Mouse (Mus musculus) neural tube, embryonic 14.5 days (tissue): ENCODE results near the gene Fahd2a. TPM values are rescaled to one million over a fixed set of nuclear protein-coding genes. Genes with fewer than 3 reads are reported as not detected.

Experiments used
- polyA plus RNA-seq: library from polyadenylated mRNA; unstranded; fragments of >200 nt; fragmentation: Nextera tagmentation; extraction: Ambion mirVana; gene quantifications from 2 replicates; pipeline ENCODE4 v1.2.1, GENCODE M21; 2014

Fahd2a gene
- polyA plus RNA-seq, 1 experiment from 2014 or later: 40.6 TPM

Other genes starting within 250 kb of the Fahd2a start
- 1.1 and 1.5 TPM in 2 replicates for gene 1810024B03Rik, start 236.3 kb downstream of the Fahd2a start, polyA plus RNA-seq
- 64.3 and 73.7 TPM in 2 replicates for gene Snrnp200, start 236.2 kb downstream of the Fahd2a start, polyA plus RNA-seq
- 59.0 and 59.9 TPM in 2 replicates for gene Ciao1, start 196.7 kb downstream of the Fahd2a start, polyA plus RNA-seq
- 35.1 and 48.8 TPM in 2 replicates for gene Tmem127, start 196.7 kb downstream of the Fahd2a start, polyA plus RNA-seq
- 103 and 110 TPM in 2 replicates for gene Stard7, start 174.3 kb downstream of the Fahd2a start, polyA plus RNA-seq
- gene Dusp2, start 108.4 kb downstream of the Fahd2a start, polyA plus RNA-seq: 12.4 and 14.9 TPM in 2 replicates
- gene Astl, start 105.9 kb downstream of the Fahd2a start, polyA plus RNA-seq: not detected in 2 replicates
- gene Adra2b, start 81.4 kb downstream of the Fahd2a start, polyA plus RNA-seq: 0.35 and 0.81 TPM in 2 replicates
- 0.12 and 0.17 TPM in 2 replicates for gene Gpat2, start 19.4 kb downstream of the Fahd2a start, polyA plus RNA-seq
- gene Kcnip3, start 77.5 kb upstream of the Fahd2a start, polyA plus RNA-seq: 9.2 and 12.6 TPM in 2 replicates
- not detected in 2 replicates for gene Prom2, start 96.9 kb upstream of the Fahd2a start, polyA plus RNA-seq
- gene Zfp661, start 142.5 kb upstream of the Fahd2a start, polyA plus RNA-seq: 7.7 and 9.3 TPM in 2 replicates
- 140 and 141 TPM in 2 replicates for gene Mrps5, start 142.7 kb upstream of the Fahd2a start, polyA plus RNA-seq
- 0.90 and 8.3 TPM in 2 replicates for gene Mal, start 212.1 kb upstream of the Fahd2a start, polyA plus RNA-seq